Mouse (Mus musculus) intestine, embryonic 14.5 days (tissue): ENCODE results near the gene Pgap2. TPM values are rescaled to one million over a fixed set of nuclear protein-coding genes. Genes with fewer than 3 reads are reported as not detected.

Source experiments
- ATAC-seq: fragments of 200-750 bp; cut with Nextera tagmentation; replicated peaks from 2 replicates; pipeline ENCODE4 v1.8.0; 2017; ENCODE audit warnings: low read depth, moderate number of reproducible peaks, moderate TSS enrichment, moderate library complexity; ENCODE audit not compliant: low FRiP score, low TSS enrichment
- DNase-seq: peaks from one replicate; pipeline ENCODE4 v3.0.0-alpha.2; 2018; ENCODE audit warnings: low spot score
- H3K27ac ChIP-seq: fragments of 300-500 bp; sonication (generic); 2 replicates; pipeline ENCODE4 v1.5.1; 2014; ENCODE audit warnings: low read depth, mild to moderate bottlenecking, control low read depth
- H3K27me3 ChIP-seq: fragments of 300-500 bp; sonication (generic); replicated peaks from 2 replicates; pipeline ENCODE4 v1.6.1; 2014; ENCODE audit warnings: low read length, control low read depth; ENCODE audit not compliant: control insufficient read depth, insufficient read depth
- H3K36me3 ChIP-seq: fragments of 300-500 bp; sonication (generic); 2 replicates; pipeline ENCODE4 v1.6.1; 2014; ENCODE audit warnings: low read length, control low read depth; ENCODE audit not compliant: control insufficient read depth, insufficient read depth
- H3K4me1 ChIP-seq: fragments of 300-500 bp; sonication (generic); replicated peaks from 2 replicates; pipeline ENCODE4 v1.6.1; 2014; ENCODE audit warnings: low read length, control low read depth, mixed read lengths; ENCODE audit not compliant: control insufficient read depth, insufficient read depth
- H3K4me2 ChIP-seq: fragments of 300-500 bp; sonication (generic); 2 replicates; pipeline ENCODE4 v1.6.1; 2014; ENCODE audit warnings: low read length
- H3K4me3 ChIP-seq: fragments of 300-500 bp; sonication (generic); 2 replicates; pipeline ENCODE4 v1.5.1; 2014; ENCODE audit warnings: low read depth, low read length, control low read depth, mixed read lengths
- H3K9ac ChIP-seq: fragments of 300-500 bp; sonication (generic); 2 replicates; pipeline ENCODE4 v1.6.1; 2014; ENCODE audit warnings: mild to moderate bottlenecking, low read length
- H3K9me3 ChIP-seq: fragments of 300-500 bp; sonication (generic); 2 replicates; pipeline ENCODE4 v1.6.1; 2016; ENCODE audit warnings: low read length, control low read depth; ENCODE audit not compliant: control insufficient read depth
- WGBS: fragments of 180-500 bp; shearing (Covaris S2); extraction: QIAGEN DNeasy Blood & Tissue Kit; methylation state at CpG from one replicate; pipeline ENCODE4 v1.1.7; 2014; 5-methylcytosine and 5-hydroxymethylcytosine counted together
- polyA plus RNA-seq: library from polyadenylated mRNA; unstranded; fragments of >200 nt; fragmentation: Nextera tagmentation; extraction: Ambion mirVana; gene quantifications from 2 replicates; pipeline ENCODE4 v1.2.1, GENCODE M21; 2014

Pgap2 gene
- polyA plus RNA-seq, 1 experiment from 2014 or later = 88.9 TPM

- Histone ChIP-seq H3K9ac (peak overlapping the region; percentile 75), H3K27me3 (no peaks in the 10 kb centered on the region), H3K4me2 (peak overlapping the region; percentile 91), H3K4me3 (peak overlapping the region; percentile 82), H3K4me1 (peaks cover 15% of the 10 kb centered on the region), H3K9me3 (no peaks in the 10 kb centered on the region), H3K36me3 (peaks cover 6% of the 10 kb centered on the region; the same call in 1 of the 2 replicates), H3K27ac (no peak overlapping the region)
- DNase-seq = no peak
- 48% methylated on average over 4 of the region's 4 CpGs for WGBS
- no peak for ATAC-seq
Measured at GRCm38 (mm10) chr7:102208806-102209363, 1.1 kb upstream of the Pgap2 start.

DNA sequence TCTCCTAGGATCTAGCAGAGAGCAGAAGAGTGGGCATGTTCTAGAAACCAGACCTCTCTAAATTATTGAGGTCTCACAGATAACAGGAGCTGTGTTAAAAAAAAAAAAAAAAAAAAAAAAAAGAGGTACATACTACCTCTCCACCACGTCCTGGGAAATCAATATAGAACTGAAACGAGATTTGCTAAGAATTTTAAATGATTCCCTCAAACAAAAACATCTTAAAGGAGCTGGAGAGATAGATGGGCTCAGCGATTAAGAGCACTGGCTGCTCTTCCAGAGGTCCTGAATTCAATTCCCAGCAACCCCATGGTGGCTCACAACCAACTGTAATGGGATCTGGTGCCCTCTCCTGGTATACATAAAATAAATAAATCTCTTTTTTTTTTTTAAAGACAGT is 1.1 kb downstream of the Pgap2 start:
- H3K4me3 ChIP-seq = peak overlapping the region; percentile 82
- peaks cover 12% of the 10 kb centered on the region for H3K4me1 ChIP-seq
- 71% methylated on average over 3 of the region's 3 CpGs for WGBS
- H3K9me3 ChIP-seq = no peaks in the 10 kb centered on the region
- DNase-seq (no peak), ATAC-seq (no peak)
- no peak overlapping the region for H3K9ac ChIP-seq
- H3K27me3 ChIP-seq = no peaks in the 10 kb centered on the region
- H3K4me2 ChIP-seq = peak overlapping the region; percentile 48
- no peaks in the 10 kb centered on the region for H3K36me3 ChIP-seq
- H3K27ac ChIP-seq = peak overlapping the region; percentile 89

- H3K9ac ChIP-seq = no peak overlapping the region
- no peaks in the 10 kb centered on the region for H3K4me1 ChIP-seq
- no peaks in the 10 kb centered on the region for H3K9me3 ChIP-seq
- peak overlapping the region; percentile 95 for H3K4me2 ChIP-seq
- 46% methylated on average over 1 of the region's 1 CpGs for WGBS
- H3K27ac ChIP-seq = no peak overlapping the region
- H3K27me3 ChIP-seq = no peaks in the 10 kb centered on the region
- ATAC-seq = no peak; the same call in 1 of the 2 replicates
- H3K36me3 ChIP-seq = peaks cover 5% of the 10 kb centered on the region; the same call in 1 of the 2 replicates
- H3K4me3 ChIP-seq = no peak overlapping the region
- no peak for DNase-seq
Measured at GRCm38 (mm10) chr7:102221899-102222298, 11.9 kb downstream of the Pgap2 start.

GRCm38 (mm10) chr7:102222336-102222735 is 12.3 kb downstream of the Pgap2 start:
- no peaks in the 10 kb centered on the region for H3K4me1 ChIP-seq
- H3K4me2 ChIP-seq = peak overlapping the region; percentile 95
- peak; percentile 61 for ATAC-seq
- H3K36me3 ChIP-seq = peaks cover 6% of the 10 kb centered on the region; the same call in 1 of the 2 replicates
- H3K27me3 ChIP-seq = no peaks in the 10 kb centered on the region
- under 1% methylated on average over 7 of the region's 13 CpGs for WGBS
- peak overlapping the region; percentile 54 for H3K9ac ChIP-seq
- peak; percentile 60 for DNase-seq
- H3K27ac ChIP-seq = peak overlapping the region; percentile 48; the same call in 1 of the 2 replicates
- H3K9me3 ChIP-seq = no peaks in the 10 kb centered on the region
- peak overlapping the region; percentile 45 for H3K4me3 ChIP-seq

DNA sequence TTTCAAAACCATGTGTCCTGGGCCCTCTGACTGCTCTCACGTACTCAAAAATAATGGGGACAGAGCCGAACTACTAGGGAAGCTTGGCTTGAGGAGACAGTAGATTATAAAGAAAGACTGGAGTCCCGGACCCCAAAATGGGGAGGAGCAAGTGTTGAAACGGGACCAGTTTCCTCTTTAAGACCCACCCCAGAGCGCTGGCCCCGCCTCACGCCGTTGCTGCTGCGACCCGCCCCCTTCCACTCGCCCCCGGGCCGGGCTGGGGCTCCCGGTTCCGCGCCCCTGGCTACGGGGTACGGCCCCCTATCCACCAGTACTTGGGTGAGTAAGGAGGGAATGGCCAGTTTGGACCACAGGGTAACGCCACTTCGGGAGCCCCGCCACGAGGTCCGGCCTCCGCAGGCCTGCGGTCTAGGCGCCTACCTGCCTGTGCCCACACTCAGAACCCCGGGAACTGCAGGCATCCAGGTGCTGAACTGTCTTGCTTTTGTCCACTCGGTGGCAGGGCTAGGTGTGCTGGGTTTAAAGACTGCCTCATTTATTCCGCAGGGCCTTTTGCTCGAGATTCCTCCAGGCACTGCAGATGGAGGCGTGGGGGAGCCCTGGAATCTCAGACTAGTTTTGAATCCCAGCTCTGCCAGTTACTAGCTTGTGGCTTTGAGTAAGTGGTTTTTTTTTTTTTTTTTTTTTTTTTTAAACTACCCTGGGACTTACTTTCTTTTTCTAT is 13.0 kb downstream of the Pgap2 start:
- H3K36me3 ChIP-seq = peaks cover 12% of the 10 kb centered on the region
- peak overlapping the region; percentile 48; the same call in 1 of the 2 replicates for H3K27ac ChIP-seq
- H3K4me3 ChIP-seq = peak overlapping the region; percentile 45
- ATAC-seq (peak; percentile 89), DNase-seq (peak; percentile 82)
- H3K9ac ChIP-seq = peak overlapping the region; percentile 54
- no peaks in the 10 kb centered on the region for H3K4me1 ChIP-seq
- 2% methylated on average over 28 of the region's 31 CpGs for WGBS
- H3K4me2 ChIP-seq = peak overlapping the region; percentile 95
- H3K27me3 ChIP-seq = no peaks in the 10 kb centered on the region
- H3K9me3 ChIP-seq = no peaks in the 10 kb centered on the region

DNA sequence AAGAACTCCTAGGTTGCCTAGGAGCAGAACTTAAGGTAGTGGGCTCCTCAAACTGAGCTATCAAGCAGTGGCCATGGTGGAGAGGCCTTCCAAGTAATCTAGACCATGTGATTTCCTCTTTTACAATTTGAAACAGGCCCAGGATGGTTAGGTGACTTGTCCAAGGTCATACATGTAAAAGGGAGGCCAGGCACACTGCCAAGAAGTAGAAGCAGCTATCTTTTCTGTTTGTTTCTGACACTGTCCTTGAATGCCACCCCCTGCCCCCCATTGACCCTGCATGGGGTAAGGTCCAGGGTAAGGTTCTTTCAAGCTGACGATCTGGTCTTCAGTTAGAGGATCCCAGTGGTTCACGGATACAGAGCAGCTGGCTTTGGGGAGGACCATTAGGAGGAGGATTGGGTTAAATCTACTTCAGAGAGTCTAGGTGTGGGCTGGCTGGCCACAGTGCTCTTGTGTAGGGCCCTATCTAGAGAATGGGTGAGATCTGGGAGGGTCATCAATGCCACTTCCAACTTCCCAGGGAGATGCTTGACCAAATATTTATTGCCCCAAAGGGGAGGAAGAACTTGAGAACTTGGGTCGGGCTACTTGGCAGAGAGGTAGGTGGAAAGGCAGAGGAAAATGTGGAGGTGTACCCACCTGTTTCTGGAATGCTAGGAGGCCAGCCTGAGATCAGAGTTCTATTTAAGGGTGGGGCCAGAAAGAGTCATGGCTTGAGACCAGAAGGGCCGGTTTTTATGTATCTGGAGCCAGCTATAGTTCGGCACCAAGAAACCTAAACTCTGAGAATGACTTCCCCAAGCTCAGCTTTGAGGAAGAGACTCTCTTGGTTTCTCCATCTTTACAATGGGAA is 14.1 kb downstream of the Pgap2 start:
- 72% methylated on average over 5 of the region's 5 CpGs for WGBS
- Histone ChIP-seq H3K9ac (no peak overlapping the region), H3K4me1 (no peaks in the 10 kb centered on the region), H3K4me2 (peak overlapping the region; percentile 95), H3K36me3 (peaks cover 20% of the 10 kb centered on the region), H3K27ac (no peak overlapping the region), H3K27me3 (no peaks in the 10 kb centered on the region), H3K4me3 (no peak overlapping the region), H3K9me3 (no peaks in the 10 kb centered on the region)
- DNase-seq = peak; percentile 51
- ATAC-seq = no peak

GRCm38 (mm10) chr7:102226051-102226450 is 16.0 kb downstream of the Pgap2 start:
- ATAC-seq (no peak), DNase-seq (peak; percentile 42)
- Histone ChIP-seq H3K9ac (no peak overlapping the region), H3K4me2 (no peak overlapping the region), H3K4me1 (no peaks in the 10 kb centered on the region), H3K27me3 (no peaks in the 10 kb centered on the region), H3K4me3 (no peak overlapping the region), H3K9me3 (no peaks in the 10 kb centered on the region), H3K27ac (no peak overlapping the region), H3K36me3 (peaks cover 25% of the 10 kb centered on the region)
- WGBS = 93% methylated on average over 6 of the region's 6 CpGs

DNA sequence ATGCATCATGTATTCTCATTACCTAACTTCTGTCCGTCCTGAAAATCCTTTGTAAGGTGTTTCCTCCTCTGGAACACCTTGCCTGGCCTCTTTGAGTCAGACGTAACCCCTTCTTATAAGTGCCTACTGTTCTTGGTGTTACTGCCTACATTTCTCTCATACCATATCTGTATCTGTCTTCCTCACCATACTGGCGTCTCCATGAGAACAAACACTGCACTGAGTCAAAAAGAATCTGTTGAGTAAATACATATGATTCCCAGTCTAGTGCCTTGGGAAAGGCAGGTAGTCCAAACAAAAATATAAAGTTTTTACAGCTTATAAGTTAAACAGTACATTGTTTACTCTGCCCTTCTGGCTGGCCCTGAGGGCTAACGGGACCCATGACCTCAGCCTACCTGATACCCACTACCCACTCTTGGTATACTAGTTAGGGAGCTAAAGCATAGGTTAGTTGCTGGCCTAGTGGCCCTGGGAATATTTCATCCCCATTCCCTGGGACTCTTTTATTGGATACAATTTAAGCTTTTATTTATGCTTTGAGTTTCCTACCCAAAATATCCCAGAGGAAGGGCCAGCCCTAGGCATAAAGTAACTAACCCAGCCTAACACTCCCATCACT is 18.2 kb downstream of the Pgap2 start:
- ATAC-seq = no peak
- H3K27ac ChIP-seq = no peak overlapping the region
- H3K4me1 ChIP-seq = no peaks in the 10 kb centered on the region
- H3K27me3 ChIP-seq = no peaks in the 10 kb centered on the region
- WGBS = 81% methylated on average over 4 of the region's 4 CpGs
- DNase-seq = no peak
- H3K4me3 ChIP-seq = no peak overlapping the region
- no peak overlapping the region for H3K9ac ChIP-seq
- H3K4me2 ChIP-seq = no peak overlapping the region
- no peaks in the 10 kb centered on the region for H3K9me3 ChIP-seq
- peaks cover 30% of the 10 kb centered on the region for H3K36me3 ChIP-seq
